Mouse (Mus musculus): ENCODE measurements around the gene Aff2.
A peak's percentile ranks its signal among the peaks of the same experiment; 100 is the strongest.

The Aff2 gene

DNA sequence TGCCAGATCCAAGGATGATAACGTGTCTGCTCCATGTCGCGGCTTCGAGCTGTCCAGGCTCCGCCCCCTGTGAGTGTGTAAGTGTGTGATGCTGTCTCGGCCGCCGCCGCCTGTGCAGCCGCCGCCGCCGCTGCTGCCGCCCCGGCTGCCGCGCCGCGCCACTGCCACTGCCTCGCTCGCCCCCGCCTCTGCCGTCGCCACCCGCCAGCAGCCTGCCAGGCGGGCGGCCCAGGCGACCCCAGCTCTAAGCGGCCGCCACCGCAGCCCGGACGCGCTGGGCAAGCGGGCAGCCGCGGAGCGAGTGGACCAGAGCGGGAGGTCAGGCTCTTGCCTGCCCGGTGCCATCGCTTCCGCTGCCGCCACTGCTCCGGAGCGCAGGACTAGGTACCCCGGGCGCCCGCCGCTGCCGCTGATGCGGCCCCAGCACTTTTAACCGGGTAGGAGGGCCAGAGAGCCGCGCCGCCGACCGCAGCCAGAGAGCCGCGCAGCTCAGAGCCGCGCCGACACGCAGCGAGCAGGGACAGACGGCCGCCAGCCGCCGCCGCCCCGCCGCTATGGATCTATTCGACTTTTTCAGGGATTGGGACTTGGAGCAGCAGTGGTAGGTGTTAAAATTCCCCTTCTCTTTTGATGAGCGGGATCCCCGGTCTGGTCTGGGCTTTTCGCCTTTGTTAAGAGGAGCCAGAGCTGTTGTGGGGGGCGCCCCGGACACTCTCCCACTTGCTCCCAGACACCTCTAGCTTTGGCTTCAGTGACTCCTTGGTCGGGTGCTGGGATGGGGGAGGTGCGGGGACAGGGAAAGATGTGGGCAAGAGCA lies at the start of gene Aff2:
Gene Aff2 (plus strand): TSS at position 57 of the 817 bp plus-strand sequence.
- no peak for DNase-seq (ENCODE audit: low read depth, low spot score)

- no peak for DNase-seq (ENCODE audit: low read depth, low spot score)
These were observed 22.8 kb upstream of the Aff2 start for GRCm38 (mm10) chrX:69337296-69337695.

DNA sequence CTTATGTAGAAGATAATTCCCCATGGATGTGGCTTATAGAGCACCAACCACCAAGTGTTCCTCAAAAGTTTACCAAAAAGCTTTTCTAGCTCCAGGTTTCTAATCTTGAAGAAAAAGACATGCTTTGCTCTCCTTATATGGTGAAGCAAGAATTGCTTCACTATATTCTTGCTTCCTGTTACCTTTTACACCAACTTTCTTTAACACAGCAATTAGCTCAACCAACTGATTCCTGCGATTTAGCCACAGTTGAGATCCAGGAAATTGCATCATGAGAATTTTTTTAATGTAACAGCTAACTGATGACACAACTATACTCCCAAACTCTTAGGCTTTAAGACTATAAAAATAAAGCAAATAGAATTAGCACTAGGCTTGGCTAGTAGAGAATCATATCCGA lies 4.5 kb upstream of the Aff2 start:
- no peak for DNase-seq (ENCODE audit: low read depth, low spot score)

- DNase-seq (ENCODE audit: low read depth, low spot score), result peak; percentile 4
These were observed 734 bp upstream of the Aff2 start for GRCm38 (mm10) chrX:69359360-69359759.

GRCm38 (mm10) chrX:69359885-69360237 lies 233 bp upstream of the Aff2 start:
- DNase-seq (ENCODE audit: low read depth, low spot score), result no peak

GRCm38 (mm10) chrX:69361055-69361558 lies 1.0 kb downstream of the Aff2 start:
- DNase-seq (ENCODE audit: low read depth, low spot score), result no peak

DNA sequence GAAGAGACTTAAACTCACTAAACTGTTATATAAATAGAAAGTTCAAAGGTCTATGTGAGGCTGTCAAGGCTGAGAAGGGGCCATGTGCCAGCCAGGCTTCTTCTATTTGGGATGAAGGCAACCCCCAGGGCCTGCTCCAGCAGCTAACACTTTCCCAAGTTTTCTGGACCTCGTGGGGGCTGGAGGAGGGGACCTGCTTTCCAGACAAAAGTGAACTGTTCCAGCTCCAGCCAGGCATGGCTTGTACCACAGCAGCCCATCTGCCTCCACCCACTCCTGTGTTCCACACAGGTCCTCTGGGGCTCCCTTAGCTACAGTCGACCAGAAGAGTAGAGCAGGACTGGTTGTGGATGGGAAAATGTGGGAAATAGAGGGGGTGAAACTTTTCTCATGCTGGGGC lies 4.1 kb downstream of the Aff2 start:
- DNase-seq (ENCODE audit: low read depth, low spot score), result no peak

GRCm38 (mm10) chrX:69373341-69373740 lies 13.2 kb downstream of the Aff2 start:
- DNase-seq (ENCODE audit: low read depth, low spot score), result no peak

- no peak for DNase-seq (ENCODE audit: low read depth, low spot score)
These were observed 29.6 kb downstream of the Aff2 start for GRCm38 (mm10) chrX:69389738-69390137.

DNA sequence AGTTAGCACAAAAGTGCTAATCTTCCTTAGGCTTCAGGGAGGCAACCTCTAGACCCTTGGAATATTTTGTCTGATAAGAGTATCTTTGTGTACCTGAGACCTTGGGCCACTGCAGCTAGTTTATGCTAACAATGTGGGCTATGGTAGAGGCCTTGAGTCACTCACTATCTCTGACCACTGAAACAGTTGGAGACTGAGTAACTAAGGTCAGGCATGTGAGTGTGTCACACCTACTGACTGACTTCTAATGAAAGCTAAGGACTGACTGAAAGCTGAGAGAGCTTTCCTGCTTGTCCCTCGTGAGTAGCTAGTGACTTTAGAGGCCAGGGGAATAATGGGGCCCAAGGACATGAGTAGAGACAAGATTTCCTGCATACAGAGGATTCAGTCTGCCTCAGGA lies 54.9 kb downstream of the Aff2 start:
- no peak for DNase-seq (ENCODE audit: low read depth, low spot score)

DNA sequence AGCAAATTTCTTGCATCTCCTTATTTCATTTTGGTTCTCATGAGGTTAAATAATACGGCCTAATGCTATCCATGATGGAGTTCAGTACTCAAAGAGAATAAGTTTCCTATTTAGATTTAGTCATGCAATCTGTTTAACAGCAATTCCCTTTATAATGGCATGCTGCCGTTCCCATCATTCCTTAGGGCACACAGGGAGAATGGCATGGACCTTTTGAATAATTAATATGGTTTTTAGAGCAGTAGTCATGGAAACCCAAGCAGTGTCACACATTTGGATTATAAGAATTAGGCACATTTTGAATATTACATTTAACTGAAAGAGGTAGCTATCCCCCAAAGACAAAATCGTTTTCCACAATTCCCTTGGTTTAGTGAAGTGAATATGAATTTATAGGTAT lies 78.3 kb downstream of the Aff2 start:
- no peak for DNase-seq (ENCODE audit: low read depth, low spot score)

DNA sequence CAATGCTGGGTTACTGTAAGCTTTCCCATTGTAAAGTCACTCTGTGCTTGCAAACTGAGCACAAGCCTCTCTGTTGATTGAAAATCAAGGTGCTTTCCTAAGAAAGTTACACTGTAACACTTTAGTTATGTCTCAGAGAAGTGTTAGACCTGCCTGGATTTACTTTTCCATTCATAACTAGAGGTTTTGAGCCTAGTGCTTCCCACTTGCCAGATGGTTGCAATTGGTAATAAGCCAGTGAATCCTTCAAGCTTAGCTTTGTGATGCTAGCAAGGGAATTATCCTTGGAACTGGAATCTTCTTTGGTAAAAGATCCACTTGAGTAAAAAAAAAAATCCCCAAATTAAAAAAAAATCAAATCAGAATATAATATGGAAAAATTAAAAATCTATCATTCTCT lies 81.8 kb downstream of the Aff2 start:
- DNase-seq (ENCODE audit: low read depth, low spot score), result no peak

- no peak for DNase-seq (ENCODE audit: low read depth, low spot score)
These were observed 100.8 kb downstream of the Aff2 start for GRCm38 (mm10) chrX:69460896-69461295.

GRCm38 (mm10) chrX:69502061-69502460 lies 142.0 kb downstream of the Aff2 start:
- no peak for DNase-seq (ENCODE audit: low read depth, low spot score)

- no peak for DNase-seq (ENCODE audit: low read depth, low spot score)
These were observed 158.0 kb downstream of the Aff2 start for GRCm38 (mm10) chrX:69518040-69518575.

DNA sequence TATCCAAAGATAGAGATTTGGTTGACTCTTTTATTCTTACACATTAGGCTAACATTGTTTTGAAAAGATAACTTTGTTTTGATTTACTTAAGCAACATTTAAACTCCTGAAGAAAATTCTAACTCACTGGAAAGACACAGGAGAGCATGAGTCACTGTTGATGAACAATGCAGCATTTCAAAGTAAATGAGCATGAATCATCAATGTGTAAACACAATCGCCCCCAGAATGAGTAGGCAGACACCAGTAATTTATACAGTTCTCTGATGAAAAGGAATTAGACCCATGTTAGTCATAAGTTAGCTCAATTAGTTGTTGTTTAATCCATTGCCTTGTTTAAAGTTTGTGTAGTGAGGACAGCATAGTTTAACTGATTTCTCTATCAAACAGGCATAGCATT lies 180.7 kb downstream of the Aff2 start:
- DNase-seq (ENCODE audit: low read depth, low spot score), result no peak

DNA sequence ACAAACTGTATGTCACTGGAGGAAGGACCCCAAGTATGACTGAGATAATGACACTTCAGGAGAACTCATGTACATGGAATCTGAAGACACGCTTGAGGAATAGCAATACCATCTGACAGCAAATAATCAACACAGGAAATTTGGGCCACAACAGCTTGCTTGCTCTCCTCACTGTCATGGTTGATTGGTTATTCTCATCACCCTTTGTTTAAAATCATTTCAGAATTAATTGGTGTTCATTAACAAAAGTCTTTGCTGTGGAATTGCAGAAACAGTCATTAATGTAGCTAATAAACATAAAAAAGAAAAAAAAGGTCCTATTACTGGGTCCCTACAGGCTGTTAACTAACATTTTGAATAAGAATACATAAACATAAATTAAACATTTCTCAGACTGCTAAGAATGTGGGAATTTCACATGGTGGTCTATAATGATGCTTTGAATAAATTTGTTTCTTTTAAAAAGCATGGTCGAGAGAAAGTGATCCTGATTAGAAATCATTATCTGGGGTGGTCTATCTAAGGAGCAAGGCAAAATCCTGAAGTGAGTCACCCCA lies 219.9 kb downstream of the Aff2 start:
- DNase-seq (ENCODE audit: low read depth, low spot score), result no peak

DNA sequence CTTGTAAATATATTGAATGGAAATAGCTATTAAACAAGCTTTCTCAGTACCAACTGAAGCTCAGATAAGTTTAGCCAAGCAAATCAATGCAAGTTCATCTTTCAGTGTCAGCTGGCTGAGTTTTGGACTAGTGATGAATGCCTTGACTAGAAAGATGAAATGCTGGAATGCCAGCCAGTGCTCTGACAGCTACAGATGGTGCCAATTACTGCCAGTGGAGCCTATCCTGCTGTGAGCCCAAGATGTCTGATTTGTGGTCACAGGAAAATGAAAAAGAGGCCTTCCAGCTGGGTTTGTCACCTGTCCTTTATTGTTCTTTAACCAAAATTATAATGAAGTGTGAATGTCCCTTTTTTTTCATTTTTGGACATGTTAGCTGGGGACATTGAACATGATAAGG lies 248.7 kb downstream of the Aff2 start:
- no peak for DNase-seq (ENCODE audit: low read depth, low spot score)

- no peak for DNase-seq (ENCODE audit: low read depth, low spot score)
These were observed 302.9 kb downstream of the Aff2 start for GRCm38 (mm10) chrX:69663038-69663437.

DNA sequence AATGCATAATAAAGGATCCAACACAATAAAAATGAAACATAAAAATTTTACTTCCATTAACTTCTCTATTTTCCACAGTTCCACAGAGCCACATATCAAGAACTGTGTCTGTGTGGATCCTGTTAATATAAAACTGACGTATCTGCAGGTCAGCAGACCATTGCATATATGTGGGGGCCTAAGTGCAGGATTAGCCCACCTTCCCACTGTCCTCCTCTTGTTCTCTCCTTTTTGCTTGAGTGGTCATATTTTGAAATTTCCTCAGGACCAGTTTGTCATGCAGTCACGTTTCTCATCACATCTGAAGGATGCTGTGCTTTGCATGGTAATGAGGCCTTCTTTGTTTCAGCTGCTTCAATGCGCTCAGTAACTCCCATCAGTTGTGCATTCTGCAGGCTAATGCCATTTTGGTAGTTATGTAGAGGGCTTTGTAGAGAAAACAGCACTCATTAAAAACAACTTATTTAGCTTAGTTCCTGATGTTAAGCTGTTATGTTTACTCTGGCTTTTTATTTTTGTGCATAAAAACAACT lies 306.1 kb downstream of the Aff2 start:
- DNase-seq (ENCODE audit: low read depth, low spot score), result no peak

DNA sequence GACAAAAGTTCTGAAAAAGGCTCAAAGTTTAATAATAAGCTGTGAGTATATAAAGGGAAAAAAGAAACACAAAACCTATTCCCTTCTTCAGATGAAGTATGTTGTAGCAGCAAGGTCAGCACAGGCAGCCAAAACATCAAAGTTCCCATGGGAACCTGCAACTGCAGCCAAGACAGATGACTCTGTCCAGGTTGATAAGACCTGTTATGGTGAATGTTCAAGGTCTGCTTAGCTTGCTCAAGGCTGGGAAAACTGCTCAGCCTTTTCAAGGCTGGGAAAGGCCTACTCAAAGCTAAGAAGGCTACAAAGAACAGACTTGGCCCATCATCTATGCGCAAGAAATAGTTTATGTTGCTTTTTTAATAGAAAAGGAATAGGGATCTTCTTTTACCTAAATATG lies 315.6 kb downstream of the Aff2 start:
- no peak for DNase-seq (ENCODE audit: low read depth, low spot score)

DNA sequence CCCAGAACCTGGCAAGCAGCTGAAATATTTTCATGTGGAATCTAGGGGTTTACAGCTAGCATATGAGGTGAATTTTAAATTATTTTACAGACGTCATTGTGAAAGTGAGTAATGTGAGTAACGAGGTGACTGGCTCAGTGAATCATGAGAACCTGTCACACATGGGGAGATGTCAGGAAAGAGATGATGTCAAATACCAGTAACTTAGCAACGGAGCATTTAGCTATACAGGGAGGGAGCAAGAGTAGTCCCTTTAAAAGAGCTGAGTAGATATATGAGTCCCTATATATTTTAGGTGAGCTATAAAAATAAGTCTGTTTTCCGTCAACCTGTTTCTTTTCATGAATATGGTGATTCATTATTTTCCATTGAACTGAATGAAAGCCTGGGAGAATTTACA lies 338.7 kb downstream of the Aff2 start:
- no peak for DNase-seq (ENCODE audit: low read depth, low spot score)

DNA sequence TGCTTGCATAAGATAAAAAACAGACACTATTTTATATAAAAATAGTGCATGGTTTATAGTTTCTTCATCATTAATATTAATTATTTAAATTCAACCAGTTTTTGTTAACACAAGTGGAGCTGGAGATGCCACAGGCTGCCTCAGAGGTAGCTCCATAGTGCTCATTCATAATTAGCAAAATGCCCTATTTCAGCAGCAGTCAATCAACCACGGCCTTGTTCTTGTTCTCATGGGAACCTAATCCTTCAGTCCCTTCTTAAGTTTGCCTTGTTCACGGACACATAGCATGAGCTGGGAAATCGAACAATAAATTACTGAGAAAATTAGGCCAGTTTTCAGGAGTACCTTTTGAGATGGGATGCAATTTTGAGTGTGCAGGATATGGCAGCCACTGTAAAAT lies 378.9 kb downstream of the Aff2 start:
- DNase-seq (ENCODE audit: low read depth, low spot score), result no peak

All from skeletal muscle tissue, adult 2 months (tissue).